Mouse (Mus musculus) cerebellum, adult 2 months (tissue): ENCODE measurements at regions not wholly inside any gene's neighbourhood (a gene's known extent, or its start where the extent isn't known, plus 50 kb on each side); places are given as distances from the start of the nearest gene placed in this dataset.

ENCODE experiments used
- DNase-seq, 2 experiments: peaks; one replicate each; pipeline ENCODE4 v3.0.0; 2021
- H3K27ac ChIP-seq: fragments of 200-500 bp; 2 replicates; pipeline ENCODE4 v1.5.1; 2012; ENCODE audit warnings: low read length, control low read depth, inconsistent platforms; ENCODE audit not compliant: insufficient read depth
- H3K27me3 ChIP-seq: fragments of 200-500 bp; 2 replicates; pipeline ENCODE4 v1.6.1; 2012; ENCODE audit warnings: inconsistent platforms, mild to moderate bottlenecking, low read length, moderate library complexity; ENCODE audit not compliant: control insufficient read depth, insufficient read depth
- H3K4me1 ChIP-seq: fragments of 200-500 bp; 2 replicates; pipeline ENCODE4 v1.6.1; 2011; ENCODE audit warnings: low read length; ENCODE audit not compliant: control insufficient read depth, insufficient read depth
- H3K4me3 ChIP-seq: fragments of 200-500 bp; replicated peaks from 2 replicates; pipeline ENCODE3; 2011; ENCODE audit warnings: mild to moderate bottlenecking, low read depth, low read length, control low read depth; ENCODE audit not compliant: insufficient read depth
- CTCF ChIP-seq: fragments of 200-500 bp; IDR thresholded peaks from 2 replicates; pipeline ENCODE4 v1.5.1; 2011; ENCODE audit warnings: low read depth, mild to moderate bottlenecking, control low read depth, low read length, moderate library complexity, borderline replicate concordance; ENCODE audit not compliant: insufficient read depth
- POLR2A ChIP-seq: fragments of 200-500 bp; IDR thresholded peaks from 2 replicates; pipeline ENCODE4 v1.6.1; 2011; ENCODE audit warnings: low read length, control low read depth, borderline replicate concordance; ENCODE audit not compliant: insufficient read depth
- WGBS: fragments of 180-500 bp; shearing (Covaris S2); methylation state at CpG from one replicate; pipeline ENCODE4 v1.1.7; 2018; 5-methylcytosine and 5-hydroxymethylcytosine counted together

GRCm38 (mm10) chr14:61874206-61874605 lies 266.9 kb downstream of the Kcnrg start:
- Histone ChIP-seq H3K27me3 (no peaks in the 10 kb centered on the region), H3K4me1 (no peaks in the 10 kb centered on the region), H3K4me3 (no peak overlapping the region), H3K27ac (no peak overlapping the region)
- TF ChIP-seq CTCF: no peak
- TF ChIP-seq POLR2A: no peak
- DNase-seq: no peak

GRCm38 (mm10) chr14:61879416-61879815 lies 272.2 kb downstream of the Kcnrg start:
- Histone ChIP-seq H3K27me3 (no peaks in the 10 kb centered on the region; the same call in 1 of the 2 replicates), H3K27ac (no peak overlapping the region), H3K4me1 (no peaks in the 10 kb centered on the region), H3K4me3 (no peak overlapping the region)
- TF ChIP-seq CTCF (no peak), POLR2A (no peak)
- no peak for DNase-seq
- 81% methylated on average over 2 of the region's 2 CpGs for WGBS

- Histone ChIP-seq H3K27me3 (no peaks in the 10 kb centered on the region; the same call in 1 of the 2 replicates), H3K4me3 (no peak overlapping the region), H3K4me1 (no peaks in the 10 kb centered on the region), H3K27ac (no peak overlapping the region)
- TF ChIP-seq POLR2A (no peak), CTCF (no peak)
- DNase-seq: no peak
- 53% methylated on average over 9 of the region's 9 CpGs for WGBS
These were observed 273.4 kb downstream of the Kcnrg start for GRCm38 (mm10) chr14:61880514-61881259.

- Histone ChIP-seq H3K4me3 (no peak overlapping the region), H3K4me1 (no peaks in the 10 kb centered on the region), H3K27me3 (no peaks in the 10 kb centered on the region; the same call in 1 of the 2 replicates), H3K27ac (no peak overlapping the region)
- 93% methylated on average over 6 of the region's 6 CpGs for WGBS
- TF ChIP-seq CTCF (no peak), POLR2A (no peak)
- no peak for DNase-seq
These were observed 278.2 kb downstream of the Kcnrg start for GRCm38 (mm10) chr14:61885241-61886015.

GRCm38 (mm10) chr14:61889626-61890025 lies 282.4 kb downstream of the Kcnrg start:
- H3K4me1 ChIP-seq: no peaks in the 10 kb centered on the region
- no peak overlapping the region for H3K27ac ChIP-seq
- DNase-seq: no peak
- H3K27me3 ChIP-seq: no peaks in the 10 kb centered on the region
- H3K4me3 ChIP-seq: no peak overlapping the region
- 90% methylated on average over 8 of the region's 8 CpGs for WGBS
- TF ChIP-seq CTCF (no peak), POLR2A (no peak)

GRCm38 (mm10) chr14:61893786-61894185 lies 286.5 kb downstream of the Kcnrg start:
- TF ChIP-seq POLR2A (no peak), CTCF (no peak)
- H3K4me3 ChIP-seq: no peak overlapping the region
- 82% methylated on average over 3 of the region's 3 CpGs for WGBS
- H3K27ac ChIP-seq: no peak overlapping the region
- no peaks in the 10 kb centered on the region for H3K4me1 ChIP-seq
- no peak for DNase-seq
- H3K27me3 ChIP-seq: no peaks in the 10 kb centered on the region

- no peak for DNase-seq
- no peaks in the 10 kb centered on the region for H3K4me1 ChIP-seq
- WGBS: 88% methylated on average over 5 of the region's 5 CpGs
- H3K4me3 ChIP-seq: no peak overlapping the region
- H3K27me3 ChIP-seq: no peaks in the 10 kb centered on the region
- no peak overlapping the region for H3K27ac ChIP-seq
- TF ChIP-seq CTCF (no peak), POLR2A (no peak)
These were observed 289.6 kb downstream of the Kcnrg start for GRCm38 (mm10) chr14:61896879-61897278.

- no peaks in the 10 kb centered on the region for H3K27me3 ChIP-seq
- WGBS: 69% methylated on average over 10 of the region's 10 CpGs
- DNase-seq: no peak
- no peaks in the 10 kb centered on the region for H3K4me1 ChIP-seq
- TF ChIP-seq POLR2A (no peak), CTCF (no peak)
- H3K4me3 ChIP-seq: no peak overlapping the region
- no peak overlapping the region for H3K27ac ChIP-seq
These were observed 291.4 kb downstream of the Kcnrg start for GRCm38 (mm10) chr14:61898664-61899063.
